Mouse (Mus musculus): ENCODE measurements around the gene Susd2.

DNA sequence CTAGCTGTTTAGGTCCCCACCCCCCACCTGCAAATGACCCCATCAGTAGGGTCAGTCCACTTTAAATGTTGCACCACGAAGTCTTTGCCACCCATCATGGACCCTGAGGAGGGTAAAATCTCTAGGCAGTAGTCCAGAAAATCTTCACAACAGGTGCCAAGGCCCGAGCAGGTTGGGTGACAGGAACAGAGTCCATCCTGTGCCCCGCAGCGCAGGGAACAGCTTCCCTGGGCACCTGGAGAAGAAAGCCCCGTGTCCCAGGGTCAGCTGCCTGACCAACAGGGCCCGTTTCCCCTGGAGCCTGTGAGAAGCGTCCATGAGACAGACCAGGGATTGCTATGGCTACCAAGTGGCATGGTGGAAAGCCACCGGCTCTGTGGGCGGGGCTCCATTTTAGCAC is 1.4 kb downstream of the Susd2 start:
- TF ChIP-seq CTCF (IDR thresholded peaks at IDR 0.05; ENCODE audit: extremely low read depth, insufficient read length, insufficient replicate concordance, low read depth, low read length) = no peak
- TF ChIP-seq POLR2A (IDR thresholded peaks at IDR 0.05; ENCODE audit: low read depth, low read length) = no peak
